Mouse (Mus musculus) liver, postnatal 0 days (tissue): ENCODE results near the gene Utrn.

Experiments
- CTCF ChIP-seq: sonication (generic); IDR thresholded peaks from 2 replicates; pipeline ENCODE4 v1.5.1; 2016; ENCODE audit warnings: antibody characterized with exemption, low read depth
- EP300 ChIP-seq: IDR thresholded peaks from 2 replicates; pipeline ENCODE4 v1.6.1; 2016; ENCODE audit warnings: antibody characterized with exemption, low read depth, mild to moderate bottlenecking

GRCm38 (mm10) chr10:12911451-12911850 lies 42.3 kb upstream of the Utrn start:
- TF ChIP-seq EP300 = no peak
- TF ChIP-seq CTCF = no peak
